Mouse (Mus musculus) liver, adult (tissue): ENCODE measurements around the gene Olfr288.

ENCODE experiments used
- GATA4 ChIP-seq: IDR thresholded peaks from 2 replicates; pipeline ENCODE4 v1.6.1; 2014; ENCODE audit warnings: mild to moderate bottlenecking, low read length; ENCODE audit not compliant: insufficient replicate concordance

Olfr288 gene

DNA sequence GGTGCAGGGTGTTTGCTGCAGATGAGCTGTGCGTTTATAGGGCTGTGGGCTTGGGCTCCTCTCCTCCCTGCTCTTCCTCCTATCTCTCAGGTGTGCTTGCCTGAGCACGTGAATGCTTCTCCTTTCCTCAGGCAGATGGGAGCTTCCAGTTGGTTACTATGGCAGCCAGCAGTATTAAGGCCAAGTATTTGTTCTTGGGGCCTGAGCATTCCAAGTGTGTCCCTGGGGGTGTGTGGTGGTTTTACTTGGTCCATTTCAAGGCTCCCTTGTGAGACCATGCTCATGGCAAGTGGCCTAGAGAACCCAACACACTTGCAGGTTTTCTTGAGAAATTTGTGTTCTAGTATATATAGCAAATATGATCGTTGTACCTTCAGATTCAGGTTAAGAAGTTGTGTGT lies at the start of gene Olfr288:
Gene Olfr288, minus strand, starts transcription at position 101 of the 400 bp plus-strand sequence.
- TF ChIP-seq GATA4 = no peak

DNA sequence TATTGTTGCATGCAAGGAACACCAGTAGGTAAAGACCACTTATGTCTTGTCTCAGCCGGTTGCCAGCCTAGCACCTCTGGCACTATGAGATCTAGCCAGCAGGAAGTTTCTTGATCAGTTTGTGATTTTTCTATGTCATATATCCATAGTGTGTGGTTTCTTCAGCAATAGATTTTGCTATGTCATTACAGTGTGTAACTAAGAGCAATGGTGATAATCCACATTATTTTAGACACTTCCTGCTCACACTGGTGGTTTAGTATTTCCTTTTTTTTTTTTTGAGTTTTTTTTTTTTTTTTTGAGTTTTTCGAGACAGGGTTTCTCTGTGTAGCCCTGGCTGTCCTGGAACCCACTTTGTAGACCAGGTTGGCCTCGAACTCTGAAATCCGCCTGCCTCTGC lies 40.1 kb upstream of the Olfr288 start:
- TF ChIP-seq GATA4 = no peak

DNA sequence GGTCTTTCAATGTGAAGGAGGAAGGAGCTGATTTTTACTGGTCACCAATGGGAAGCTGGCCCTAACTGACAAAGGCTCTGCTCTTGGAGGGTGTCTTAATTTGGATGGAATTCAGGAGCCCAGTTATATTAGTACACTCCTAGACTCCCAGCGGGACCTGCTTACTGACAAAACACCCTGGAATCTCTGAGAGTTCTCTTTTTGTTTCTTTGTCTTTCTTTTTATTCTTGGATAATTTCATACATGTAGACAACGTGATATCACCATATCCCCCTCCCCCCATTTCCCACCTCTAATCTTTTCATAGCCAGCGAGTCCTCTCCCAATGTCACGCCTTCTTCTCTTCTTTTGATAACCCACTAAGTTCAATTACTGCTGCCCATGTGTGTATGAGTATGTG lies 39.0 kb upstream of the Olfr288 start, which contains the start of gene Olfr286:
Gene Olfr286, minus strand, starts transcription at position 101 of the 400 bp plus-strand sequence.
- TF ChIP-seq GATA4 = no peak

DNA sequence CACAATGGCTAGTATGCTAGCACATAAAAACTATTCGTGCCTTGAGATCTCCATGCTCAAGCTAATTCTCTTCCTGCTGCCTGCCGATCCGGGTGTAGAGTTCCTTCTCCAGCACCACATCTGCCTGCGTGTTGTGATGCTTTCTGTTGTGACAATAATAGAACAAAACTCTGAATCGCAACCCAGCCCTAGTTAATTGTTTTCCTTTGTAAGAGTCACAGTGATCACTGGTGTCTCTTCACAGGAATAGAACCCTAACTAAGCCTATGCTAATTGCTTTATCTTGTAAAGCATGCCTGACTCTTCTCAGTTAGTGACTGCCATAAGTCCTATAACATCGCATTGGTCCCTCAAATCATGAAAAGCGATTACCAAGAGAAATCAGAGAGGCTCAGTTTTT lies 30.8 kb upstream of the Olfr288 start:
- no peak for TF ChIP-seq GATA4

DNA sequence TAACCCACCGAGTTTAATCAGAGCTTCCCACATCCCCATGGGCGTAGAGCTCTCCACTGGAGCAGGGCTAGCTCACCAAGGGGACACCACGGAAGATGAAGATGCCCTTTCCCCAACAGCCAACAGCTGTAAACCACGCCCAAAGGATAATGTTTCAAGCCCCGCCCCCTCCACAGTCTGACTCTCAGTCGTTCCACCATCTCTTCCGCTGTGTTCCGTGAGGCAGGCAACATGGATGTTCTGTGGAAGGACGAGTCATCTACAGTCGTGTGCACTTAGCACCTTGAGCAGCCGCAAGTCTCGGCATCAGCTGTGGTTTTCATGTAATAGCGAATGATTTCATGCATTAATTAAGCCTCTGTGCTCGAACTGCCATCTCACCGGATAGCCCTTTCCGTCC lies 30.3 kb upstream of the Olfr288 start:
- TF ChIP-seq GATA4 = no peak

DNA sequence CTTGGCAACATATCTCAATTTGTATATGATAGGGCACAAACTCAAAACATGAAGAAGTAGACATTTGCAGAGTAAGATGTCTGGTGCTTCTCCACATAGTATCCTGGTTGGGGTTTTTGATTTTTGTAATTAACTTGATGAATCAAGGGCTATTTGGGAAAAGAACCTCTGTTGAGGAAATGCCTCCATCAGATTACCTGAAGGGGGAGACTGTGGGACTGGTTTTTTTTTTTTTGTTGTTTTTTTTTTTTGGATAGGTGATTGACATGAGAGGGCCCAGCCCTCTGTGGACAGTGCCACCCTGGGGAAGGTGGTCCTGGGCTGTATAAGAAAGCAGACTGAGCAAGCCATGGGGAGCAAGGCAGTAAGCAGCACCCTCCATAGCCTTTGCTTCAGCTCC lies 27.0 kb upstream of the Olfr288 start:
- no peak for TF ChIP-seq GATA4

DNA sequence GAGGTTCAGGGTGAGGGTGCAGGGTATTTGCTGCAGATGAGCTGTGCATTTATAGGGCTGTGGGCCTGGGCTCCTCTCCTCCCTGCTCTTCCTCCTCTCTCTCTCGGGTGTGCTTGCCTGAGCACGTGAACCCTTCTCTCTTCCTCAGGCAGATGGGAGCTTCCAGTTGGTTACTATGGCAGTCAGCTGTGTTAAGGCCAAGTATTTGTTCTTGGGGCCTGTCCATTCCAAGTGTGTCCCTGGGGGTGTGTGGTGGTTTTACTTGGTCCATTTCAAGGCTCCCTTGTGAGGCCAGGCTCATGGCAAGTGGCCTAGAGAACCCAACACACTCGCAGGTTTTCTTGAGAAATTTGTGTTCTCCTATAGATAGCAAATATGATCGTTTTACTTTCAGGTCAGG lies 25.5 kb upstream of the Olfr288 start, which contains the start of the genes Gm44579 and Olfr287:
Gene Gm44579, minus strand, starts transcription at position 101 of the 400 bp plus-strand sequence.
Gene Olfr287, minus strand, starts transcription at position 180 of the 400 bp plus-strand sequence.
- TF ChIP-seq GATA4 = no peak

DNA sequence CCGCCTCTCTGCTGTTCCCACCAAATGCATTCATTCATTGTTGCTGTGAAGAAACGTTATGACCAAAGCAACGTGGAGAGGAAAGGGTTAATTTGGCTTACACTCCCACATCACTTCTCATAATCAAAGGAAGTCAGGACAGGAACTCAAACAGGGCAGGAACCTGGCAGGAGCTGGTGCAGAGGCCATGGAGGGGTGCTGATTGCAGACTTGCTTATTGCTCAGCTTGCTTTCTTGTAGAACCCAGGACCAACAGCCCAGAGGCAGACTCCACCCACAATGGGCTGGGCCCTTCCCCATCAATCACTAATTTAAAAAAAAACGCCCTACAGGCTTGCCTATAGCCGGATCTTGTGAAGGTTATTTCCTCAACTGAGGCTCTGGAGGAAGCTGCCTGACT lies 18.8 kb upstream of the Olfr288 start:
- TF ChIP-seq GATA4 = no peak

DNA sequence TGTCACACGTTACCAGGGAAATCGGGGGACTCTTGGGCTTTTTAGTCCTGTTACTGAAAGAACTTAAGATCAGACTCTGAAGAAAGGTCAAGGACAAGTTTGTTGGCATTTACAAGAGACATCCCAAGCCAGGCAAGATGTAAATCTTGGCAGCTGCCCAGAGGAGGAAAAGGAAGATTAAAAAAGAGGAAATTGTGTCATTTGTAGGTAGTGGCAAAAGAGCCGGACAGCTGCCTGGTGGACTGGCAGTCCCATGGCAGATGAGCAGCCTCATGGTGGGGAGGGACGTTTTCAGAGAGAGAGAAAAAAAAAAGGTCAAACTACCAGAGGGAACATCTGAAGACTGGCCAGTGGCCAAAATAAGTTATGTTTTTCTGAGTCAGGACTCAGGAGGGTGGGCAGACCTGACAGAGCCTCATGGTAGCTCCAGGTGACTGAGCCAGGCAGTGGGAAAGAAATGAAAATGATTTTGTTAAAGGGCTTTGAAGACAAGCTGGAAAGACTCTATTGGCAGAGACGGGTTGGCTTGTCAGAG lies 18.1 kb upstream of the Olfr288 start:
- no peak for TF ChIP-seq GATA4

DNA sequence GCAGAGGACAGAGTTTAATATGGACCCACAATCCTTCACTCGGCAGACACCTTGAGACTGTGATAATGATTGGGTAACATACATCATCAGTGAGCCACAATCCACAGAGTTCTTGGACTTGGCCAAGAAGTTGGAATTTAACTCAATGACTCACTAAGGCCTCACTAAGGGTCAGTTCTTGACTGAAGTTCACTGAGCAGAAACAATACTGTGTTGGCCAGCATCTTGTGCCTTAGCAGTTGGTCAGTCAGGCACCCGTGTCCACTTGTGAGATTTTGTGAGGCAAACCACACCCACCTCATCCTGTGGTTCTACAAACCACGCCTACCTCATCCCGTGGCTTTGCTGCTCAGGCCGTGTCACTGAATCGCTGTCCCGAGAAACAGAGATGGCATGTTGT lies 14.3 kb upstream of the Olfr288 start:
- TF ChIP-seq GATA4 = no peak

DNA sequence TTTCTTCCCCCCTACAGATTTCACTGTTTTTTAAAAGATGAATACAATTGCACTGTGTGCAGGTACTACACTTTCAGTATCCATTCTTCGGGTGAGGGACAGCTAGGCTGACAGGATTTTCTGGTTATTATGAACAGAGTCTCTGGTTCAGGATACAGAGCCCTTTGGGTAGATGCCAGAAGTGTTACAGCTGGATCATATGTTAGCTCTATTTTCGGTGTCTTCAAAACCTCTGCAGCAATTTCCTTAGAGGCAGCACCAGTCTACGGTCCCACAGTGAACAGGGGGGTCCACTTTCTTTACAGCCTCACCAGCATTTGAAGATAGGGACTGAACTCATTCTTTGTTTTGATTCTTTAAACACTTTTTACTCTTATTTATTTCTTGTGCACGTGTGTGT lies 10.9 kb downstream of the Olfr288 start:
- TF ChIP-seq GATA4 = no peak

DNA sequence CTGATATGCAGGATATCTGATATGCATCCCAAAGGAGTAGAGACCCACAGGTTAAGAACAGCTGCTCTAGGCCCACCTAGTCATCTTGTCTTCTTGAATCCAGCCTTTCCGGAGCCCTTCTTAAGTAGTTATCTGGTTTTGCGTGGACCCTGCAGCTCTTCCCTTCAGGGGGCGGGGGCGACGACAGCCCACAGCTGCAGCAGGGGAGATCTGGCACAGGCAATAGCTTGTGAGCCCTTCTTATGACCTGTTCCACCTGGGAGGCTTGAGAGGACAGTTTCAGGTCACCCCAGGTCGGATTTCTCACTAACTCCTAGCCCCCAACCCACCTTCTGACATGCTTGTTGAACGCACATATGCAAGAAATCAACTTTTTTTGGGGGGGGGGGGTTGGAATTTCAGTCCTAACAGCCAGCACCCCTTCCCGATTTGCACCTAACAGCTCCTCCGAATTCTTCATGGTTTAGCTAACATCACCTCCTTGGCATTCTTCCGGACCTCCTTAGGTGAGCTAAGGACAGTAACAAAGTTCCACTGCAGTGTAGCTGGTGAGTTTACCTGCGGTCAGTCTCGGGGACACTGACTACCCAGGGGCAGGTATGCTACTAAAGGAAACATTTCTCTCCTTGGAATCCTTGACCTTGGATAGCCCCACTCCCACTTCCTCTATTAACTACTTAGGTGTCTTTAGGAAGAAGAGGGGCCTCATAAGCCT lies 13.3 kb downstream of the Olfr288 start:
- no peak for TF ChIP-seq GATA4

DNA sequence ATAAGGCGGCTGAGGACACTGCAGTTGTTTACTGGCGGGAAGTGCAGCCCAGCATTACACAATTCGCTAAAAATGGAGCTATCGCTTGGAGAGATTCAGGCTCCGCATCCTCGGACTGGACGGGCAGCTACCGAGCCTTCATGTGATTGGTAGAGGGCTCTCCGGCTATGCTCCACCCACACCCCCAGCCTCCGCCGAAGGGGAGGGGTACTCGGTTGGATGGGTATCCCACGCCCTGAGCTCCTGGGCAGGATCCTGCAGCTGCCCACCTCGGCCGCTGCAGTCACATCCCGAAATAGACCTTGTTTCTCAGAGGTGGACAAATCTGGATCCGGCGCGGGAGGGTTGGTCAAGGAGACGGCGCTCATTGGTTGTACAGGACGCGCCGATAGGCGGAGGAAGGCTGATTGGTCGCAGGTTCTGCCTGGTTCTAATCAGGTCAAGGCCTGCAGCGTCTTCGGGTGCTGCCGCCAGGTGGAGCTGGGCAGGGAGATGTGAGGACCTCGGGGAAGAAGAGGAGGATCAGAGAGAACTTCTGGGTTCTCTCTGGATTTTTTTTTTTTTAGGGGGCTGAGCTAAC lies 14.1 kb downstream of the Olfr288 start:
- peak; percentile 95; the same call in 1 of the 2 replicates for TF ChIP-seq GATA4

DNA sequence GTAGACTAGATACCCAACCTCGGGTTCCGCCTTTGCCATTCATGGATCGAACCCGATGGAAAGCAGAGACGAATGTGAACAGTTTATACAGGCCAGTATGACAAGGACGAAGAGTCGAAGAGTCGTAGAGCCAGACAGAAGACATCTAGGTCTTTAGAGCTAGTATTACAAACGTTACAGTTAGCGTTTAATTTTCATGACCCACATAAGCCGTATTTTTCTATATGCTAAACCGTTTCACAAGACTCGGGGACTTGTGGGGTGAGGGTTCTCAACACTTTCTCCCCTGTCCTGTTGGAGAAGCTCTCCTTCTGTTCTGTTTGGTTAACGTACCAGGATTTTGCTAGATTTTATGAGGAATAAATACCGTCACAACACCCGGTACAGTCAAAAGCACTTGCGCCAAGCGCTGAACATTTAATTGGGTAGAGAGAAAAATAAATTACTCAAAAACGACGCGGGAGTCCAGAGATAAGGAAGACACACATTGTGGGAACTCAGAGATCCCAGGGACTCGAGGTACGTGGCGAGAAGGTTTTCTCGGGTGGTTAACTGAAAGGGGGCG lies 14.7 kb downstream of the Olfr288 start:
- TF ChIP-seq GATA4 = no peak

DNA sequence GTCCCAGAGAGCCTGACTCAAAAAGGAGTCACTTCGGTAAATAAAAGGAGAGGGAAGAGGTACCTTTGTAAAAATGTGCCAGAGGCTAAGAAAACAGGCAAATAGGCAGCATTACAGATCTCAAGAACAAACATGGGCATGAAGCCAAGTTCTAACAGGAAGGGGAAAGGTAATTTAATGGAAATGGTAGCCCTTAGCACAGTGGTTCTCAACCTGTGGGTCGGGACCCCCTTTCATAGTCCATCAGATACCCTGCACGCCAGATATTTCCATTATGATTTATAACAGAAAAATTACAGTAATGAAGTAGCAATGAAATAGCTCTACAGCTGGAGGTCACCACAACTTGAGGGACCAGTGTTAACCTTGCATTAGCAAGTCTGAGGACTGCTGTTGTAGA lies 18.0 kb downstream of the Olfr288 start:
- TF ChIP-seq GATA4 = no peak

DNA sequence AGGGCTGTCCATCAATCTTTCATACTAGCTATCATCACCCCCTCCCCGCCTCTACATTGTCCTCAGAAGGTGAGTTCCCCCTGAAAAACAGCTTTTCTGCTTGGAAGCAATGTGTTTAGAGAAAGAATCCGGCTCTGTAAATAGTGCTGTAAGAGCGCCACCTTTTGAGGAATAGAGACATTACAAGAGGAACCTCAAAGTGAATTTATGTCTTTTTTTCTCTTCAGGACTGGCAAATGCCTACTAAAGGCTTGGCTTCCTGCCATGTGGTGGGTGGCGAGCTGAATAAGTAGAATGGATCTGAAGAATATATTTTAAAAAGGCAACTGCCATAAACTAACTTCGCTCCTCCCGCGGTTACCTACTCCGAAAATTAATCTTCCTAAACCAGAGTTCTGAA lies 21.5 kb downstream of the Olfr288 start:
- TF ChIP-seq GATA4 = no peak
